Mouse (Mus musculus) gastrocnemius, postnatal 36 days (tissue): ENCODE data around the gene Etv5. TPM values are rescaled to one million over a fixed set of nuclear protein-coding genes. Genes with fewer than 3 reads are reported as not detected.

ENCODE experiments used
- DNase-seq, 2 experiments: peaks; one replicate each; pipeline ENCODE4 v3.0.0; 2022
- intact Hi-C: fragments of 180-260 bp; cut with DNase I; formaldehyde crosslinking; loops from one replicate; pipeline ENCODE4 v1.15.1; 2025
- total RNA-seq, 2 experiments: library from RNA; stranded (reverse); gene quantifications; 2 replicates each; pipeline ENCODE4 v1.2.3; 2021

Etv5 gene
- total RNA-seq, 2 experiments from 2014 or later = 10.6 to 13.1 TPM

GRCm38 (mm10) chr16:22431335-22431734 is 8.2 kb downstream of the Etv5 start:
- no peak for DNase-seq
- intact Hi-C loops = loop anchor here (10.0 kb wide), 1 partner anchor 127 kb away; no protein-coding TSS in a partner anchor

DNA sequence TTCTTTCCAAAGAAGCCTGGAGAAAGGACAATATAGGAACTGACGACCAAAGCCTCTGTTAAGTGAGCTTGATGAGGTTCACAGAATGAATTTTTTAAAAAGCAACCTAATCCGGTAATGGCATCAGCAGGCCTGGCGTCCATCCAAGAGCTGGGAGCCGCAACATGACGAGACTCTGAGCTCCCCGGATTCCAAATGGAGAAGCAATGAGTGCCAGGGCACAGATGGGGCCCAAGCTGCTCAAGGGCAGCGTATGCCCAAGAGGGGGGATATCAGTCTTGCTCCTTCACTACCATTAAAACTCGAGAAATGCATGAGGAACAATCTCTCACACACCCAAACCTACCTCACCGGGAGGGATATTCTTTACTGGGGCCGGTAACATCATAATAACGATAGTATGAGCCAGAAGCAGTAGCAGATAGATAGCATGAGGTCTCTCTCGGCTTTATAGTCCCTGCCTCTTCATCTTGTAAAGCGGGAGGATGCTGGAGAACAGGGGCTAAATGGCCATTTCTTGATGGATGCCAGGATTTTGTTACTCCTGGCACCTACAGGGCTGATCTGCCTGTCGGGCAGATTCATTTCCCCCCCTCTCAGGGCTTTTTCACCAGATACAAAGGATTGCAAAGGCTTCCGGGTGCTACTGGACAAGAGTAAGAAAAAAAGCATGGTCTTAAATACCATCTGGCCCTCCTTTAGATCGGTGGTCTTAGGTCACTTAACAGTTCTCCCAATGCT is 9.1 kb downstream of the Etv5 start:
- intact Hi-C loops = loop anchor here (1.0 to 10.0 kb wide), 2 partner anchors 14 to 126 kb away; no protein-coding TSS in a partner anchor
- DNase-seq = no peak

DNA sequence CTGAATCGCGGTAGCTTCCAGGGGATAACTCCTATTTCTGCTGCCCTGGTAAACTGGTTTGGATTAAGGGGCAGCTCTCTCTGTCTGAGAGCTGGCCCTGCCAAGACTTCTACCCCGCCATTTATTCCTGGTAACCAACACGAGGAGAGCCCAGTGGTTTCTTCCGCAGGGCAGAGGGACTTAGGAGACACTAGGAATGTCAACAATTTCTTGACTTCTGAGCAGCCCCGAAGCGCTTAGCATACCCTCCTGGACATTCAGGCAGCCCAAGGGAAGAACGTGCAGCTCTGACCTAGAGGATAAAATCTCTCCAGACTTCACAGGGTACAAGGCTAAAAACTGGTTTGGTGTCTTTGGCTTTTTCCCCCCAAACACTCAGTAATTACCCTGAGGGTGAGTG is 10.1 kb downstream of the Etv5 start:
- DNase-seq = no peak
- intact Hi-C loops = no loop called here

DNA sequence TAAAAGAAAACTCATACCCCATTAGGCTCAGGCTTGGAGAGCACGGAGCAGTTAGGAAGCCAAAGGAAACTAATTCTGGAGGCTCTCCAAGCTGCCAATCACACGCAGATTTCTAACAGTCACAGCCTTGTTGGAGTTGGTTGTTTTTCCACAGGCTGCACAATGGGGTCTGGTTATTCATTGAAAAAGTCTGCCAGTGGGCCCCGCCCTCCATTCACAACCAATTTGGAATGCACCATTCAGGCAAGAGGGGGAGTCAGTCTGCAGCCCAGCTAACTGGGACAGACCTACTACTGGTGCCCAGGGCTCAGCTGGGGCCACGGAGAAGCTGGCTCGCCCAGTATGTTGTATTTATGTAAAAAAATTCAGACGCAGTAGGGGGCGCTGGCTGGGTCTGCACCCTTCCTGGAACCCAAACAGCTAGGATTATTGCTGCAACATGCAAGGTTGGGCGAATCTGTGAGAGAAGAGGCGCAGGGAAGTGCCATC is 10.6 kb downstream of the Etv5 start:
- peak; percentile 38 to 53 for DNase-seq
- intact Hi-C loops = no loop called here

GRCm38 (mm10) chr16:22426866-22427265 is 12.7 kb downstream of the Etv5 start:
- intact Hi-C loops = no loop called here
- no peak for DNase-seq

DNA sequence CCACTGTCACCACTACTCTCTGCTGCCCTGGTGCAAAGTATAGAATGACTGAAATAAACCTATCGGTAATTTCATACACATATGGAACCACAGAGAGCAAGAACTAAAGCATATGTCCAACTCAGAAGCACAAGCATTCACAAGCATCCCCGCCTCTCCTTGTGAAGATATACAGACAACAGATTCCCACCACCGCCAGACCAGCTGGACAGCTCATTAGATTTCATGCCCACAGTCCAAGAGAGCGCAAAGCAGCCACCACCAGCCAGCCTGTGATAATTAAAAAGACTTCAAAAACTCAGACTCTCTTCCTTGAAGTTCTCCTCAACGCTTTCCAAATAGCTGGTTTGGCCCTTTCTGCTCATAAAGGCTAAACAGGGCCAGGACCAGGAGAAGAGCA is 17.3 kb downstream of the Etv5 start:
- intact Hi-C loops = no loop called here
- no peak for DNase-seq

- intact Hi-C loops = no loop called here
- no peak for DNase-seq
Measured at GRCm38 (mm10) chr16:22417931-22418330, 21.6 kb downstream of the Etv5 start.

- intact Hi-C loops = no loop called here
- no peak for DNase-seq
Measured at GRCm38 (mm10) chr16:22417044-22417443, 22.5 kb downstream of the Etv5 start.

- intact Hi-C loops = no loop called here
- DNase-seq = no peak
Measured at GRCm38 (mm10) chr16:22416140-22416848, 23.2 kb downstream of the Etv5 start.

GRCm38 (mm10) chr16:22414205-22414754 is 25.2 kb downstream of the Etv5 start:
- intact Hi-C loops = no loop called here
- no peak for DNase-seq

DNA sequence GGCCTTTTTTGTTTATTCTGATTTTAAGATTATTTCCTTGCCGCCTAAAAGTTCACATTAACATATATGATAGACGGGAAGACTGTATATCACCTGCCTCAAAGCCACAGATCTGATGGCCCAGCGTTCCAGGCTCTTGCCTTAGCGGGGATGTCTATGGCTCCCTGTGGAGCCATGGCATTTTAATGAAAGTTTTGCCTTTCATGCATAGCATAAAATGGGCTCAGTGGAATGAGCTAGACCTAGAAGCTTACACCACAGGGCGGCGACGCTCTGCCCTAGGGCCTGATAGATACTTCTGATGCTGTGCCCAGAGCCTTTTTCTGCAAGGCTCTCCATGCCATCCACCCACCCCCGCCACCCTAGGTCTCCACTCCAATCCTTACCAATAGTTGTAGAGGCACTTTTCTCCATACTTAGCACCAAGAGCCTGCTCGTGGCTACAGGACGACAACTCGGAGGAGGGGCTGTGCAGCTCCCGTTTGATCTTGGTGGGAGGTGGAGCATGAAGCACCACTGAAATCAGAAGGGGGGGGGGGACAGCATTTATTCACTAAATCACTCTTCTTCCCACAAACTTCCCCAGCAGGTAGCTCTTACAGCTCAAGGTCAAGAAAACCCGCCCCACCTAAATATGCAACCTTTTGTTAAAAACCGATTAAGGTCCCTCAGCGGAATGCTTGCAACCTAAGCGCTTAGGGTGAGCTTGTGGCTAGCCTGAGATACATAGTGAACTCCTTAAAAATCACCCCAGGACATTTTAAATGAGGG is 26.9 kb downstream of the Etv5 start:
- intact Hi-C loops = no loop called here
- no peak for DNase-seq

GRCm38 (mm10) chr16:22411764-22412163 is 27.8 kb downstream of the Etv5 start:
- intact Hi-C loops = no loop called here
- DNase-seq = no peak

DNA sequence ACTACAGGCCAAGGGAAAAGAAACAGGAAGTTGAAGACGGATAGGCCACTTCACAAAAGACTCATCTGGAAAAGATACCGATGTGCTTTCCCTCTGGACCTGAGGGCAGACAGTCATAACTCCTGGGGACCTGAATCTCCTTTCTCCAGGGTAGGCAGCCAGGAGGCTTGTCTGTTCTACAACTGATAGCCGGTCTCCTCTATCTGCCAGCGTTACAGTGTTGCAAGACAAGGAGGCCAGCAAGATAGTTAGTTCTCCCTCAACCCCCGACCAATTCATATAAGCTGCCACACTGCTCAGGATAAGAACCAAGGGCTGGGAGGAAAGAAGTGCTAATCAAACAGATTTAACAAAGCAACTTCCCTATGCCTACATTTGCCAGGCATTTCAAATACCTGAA is 29.5 kb downstream of the Etv5 start:
- intact Hi-C loops = no loop called here
- no peak for DNase-seq

DNA sequence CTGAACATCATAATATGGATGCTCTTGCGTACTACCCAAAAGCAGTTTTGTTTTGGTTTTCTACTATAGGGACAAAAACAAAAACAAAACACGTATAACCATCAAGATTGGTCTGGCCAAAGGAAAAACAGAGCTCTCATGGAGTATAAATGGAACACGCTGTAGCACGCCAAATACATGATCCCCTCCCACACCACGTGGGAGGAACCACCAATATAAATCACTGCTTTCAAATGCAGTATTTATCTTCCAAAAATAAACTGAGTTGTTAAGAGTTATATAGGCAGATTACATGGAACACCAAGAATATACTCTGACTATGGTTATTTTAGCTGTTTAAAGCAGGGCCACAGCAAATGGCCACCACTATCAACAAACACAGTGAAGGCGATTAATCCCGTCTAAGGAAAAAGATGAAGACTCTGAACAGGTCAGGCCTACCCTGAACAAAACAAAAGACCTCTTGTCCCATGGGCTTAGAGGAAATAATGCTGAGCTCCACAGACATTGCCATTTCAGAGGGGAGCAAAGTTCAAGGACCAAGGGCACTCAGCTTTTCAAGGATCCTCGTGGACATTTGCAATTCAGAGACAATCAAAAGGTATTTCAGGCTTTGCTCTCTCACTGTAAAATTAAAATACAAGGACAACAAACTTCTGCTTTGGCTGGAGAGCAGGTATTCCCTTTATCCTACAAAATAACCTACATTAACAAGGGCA is 30.7 kb downstream of the Etv5 start:
- DNase-seq = no peak
- intact Hi-C loops = no loop called here

DNA sequence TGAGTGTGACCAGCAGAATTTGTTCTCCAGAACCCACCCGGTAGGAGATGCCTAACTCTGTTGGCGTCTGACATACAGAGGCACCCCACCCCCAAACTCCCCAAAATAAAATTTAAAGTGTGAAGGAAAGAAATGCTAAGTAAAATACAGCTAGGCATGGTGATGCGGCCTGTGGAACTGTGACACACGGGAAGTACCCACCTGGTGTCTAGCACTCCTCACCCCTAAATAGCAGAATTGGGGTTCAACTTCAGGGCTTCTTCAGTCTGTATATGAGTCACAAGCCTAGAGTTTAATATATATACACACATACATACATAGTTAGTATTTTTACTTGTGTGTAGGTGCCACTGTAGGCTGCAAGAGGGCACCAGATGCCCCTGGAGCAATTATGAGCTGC is 32.8 kb downstream of the Etv5 start:
- no peak for DNase-seq
- intact Hi-C loops = no loop called here

GRCm38 (mm10) chr16:22406050-22406449 is 33.5 kb downstream of the Etv5 start:
- intact Hi-C loops = no loop called here
- no peak for DNase-seq

- intact Hi-C loops = no loop called here
Measured at GRCm38 (mm10) chr16:22405492-22405891, 34.0 kb downstream of the Etv5 start.

DNA sequence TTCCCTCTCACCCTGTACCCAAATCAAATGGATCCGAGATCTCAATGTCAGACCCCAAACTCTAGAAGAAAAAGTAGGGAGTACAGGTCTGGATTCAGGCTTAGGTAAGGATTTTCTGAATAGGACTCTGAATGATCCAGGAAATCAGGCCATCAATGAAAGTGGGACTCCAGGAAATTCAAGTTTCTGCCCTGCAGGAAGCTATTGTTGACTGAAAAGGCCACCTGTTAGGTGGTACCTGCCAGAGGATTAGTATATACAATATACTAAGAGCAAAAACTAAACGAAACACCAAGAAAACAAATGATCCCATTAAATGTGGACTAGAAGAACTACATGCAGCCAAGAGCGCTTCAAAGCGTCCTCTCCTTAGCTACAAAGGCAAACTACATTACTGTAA is 35.8 kb downstream of the Etv5 start:
- no peak for DNase-seq
- intact Hi-C loops = no loop called here

More at GRCm38 (mm10) chr16:22405492-22405891, 34.0 kb downstream of the Etv5 start:
- DNase-seq = no peak

- no peak for DNase-seq
- intact Hi-C loops = no loop called here
Measured at GRCm38 (mm10) chr16:22402600-22402999, 36.9 kb downstream of the Etv5 start.

- intact Hi-C loops = no loop called here
- DNase-seq = no peak
Measured at GRCm38 (mm10) chr16:22400226-22400625, 39.3 kb downstream of the Etv5 start.
